Mouse (Mus musculus) c-Kit-positive CD71-positive TER-119-negative erythroid progenitor cells, embryonic 14.5 days (primary cell): ENCODE results near the gene Cetn4.

Source experiments
- DNase-seq: peaks from one replicate; pipeline ENCODE4 v3.0.0-alpha.2; 2013; ENCODE audit warnings: low read depth

Cetn4 gene

DNA sequence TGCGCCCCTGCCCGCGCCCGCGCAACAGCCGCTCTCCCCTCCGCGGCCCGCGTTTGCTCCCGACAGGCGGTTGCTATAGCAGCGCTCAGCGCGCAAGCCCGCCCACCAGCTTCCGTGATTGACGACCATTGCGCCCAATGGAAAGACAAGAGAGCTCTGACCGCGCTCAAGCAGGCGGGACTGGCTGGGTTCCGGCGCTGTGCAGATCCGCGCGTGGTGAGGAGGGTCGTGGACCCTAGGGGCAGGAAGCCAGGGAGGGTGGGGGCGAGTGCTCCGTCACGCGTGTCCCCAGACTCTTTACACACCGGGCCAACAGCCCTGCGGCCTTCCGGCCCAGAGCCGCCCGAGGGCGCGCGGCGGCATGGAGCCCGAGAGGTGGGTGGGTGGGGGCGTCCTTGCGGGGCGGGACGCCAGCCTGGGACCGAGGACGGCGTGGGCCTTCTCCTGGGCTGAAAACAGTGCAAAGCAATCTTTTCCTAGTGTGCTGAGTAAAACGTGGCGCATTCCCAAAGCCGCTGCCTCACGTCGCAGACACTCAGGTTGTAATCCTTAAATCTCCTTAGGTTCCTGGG is at the start of gene Cetn4, which contains the start of gene Bbs12:
Cetn4 (minus strand) TSS at position 339 of the 572 bp plus-strand sequence.
Bbs12 (plus strand) TSS at position 185 of the 572 bp plus-strand sequence.
- DNase-seq, result peak; percentile 89

DNA sequence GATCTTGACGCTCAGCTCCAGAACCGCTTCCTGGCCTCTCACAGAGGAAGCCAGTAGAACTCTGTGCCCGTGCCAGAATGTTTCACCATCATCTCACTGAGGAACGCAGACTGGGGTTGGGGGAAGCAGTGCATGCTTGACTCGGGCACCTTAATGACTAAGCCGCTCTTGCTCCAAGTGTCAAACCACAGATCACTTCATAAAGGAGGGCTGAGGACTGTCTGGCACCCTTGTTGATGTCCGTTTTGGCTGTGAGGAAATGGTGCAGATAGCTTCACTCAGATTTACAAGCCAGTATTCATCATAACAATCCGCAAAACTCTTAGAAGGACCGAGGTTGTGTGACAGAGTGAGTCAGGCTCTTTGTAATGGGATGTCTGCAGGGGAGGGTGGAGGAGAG is 48.2 kb upstream of the Cetn4 start:
- no peak for DNase-seq

GRCm38 (mm10) chr3:37354737-37355136 is 42.2 kb upstream of the Cetn4 start:
- no peak for DNase-seq

DNA sequence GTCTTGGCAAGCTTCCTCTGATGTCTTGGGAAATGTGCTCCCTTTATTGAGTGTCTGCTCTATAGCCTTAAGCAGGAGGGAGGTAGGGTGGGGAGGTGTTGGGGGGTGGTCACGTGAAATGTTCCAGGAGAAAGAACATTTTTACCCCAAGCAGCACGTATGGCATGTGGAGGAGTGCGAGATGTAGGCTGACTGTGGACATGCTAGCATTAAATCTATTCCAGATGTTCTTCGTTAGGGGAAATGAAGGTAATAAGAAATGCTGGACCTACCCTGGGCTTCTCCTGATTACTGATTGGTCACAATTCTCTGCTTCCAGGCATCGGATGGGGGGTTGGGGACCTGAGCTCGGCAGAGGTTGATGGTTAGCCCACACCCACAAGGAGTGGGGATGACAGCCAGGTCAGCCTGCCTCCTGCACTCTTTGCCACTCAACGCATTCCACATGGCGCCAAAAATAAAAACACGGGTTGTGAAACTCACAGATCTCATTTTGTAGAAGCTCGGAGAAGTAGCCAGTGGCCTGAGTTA is 41.5 kb upstream of the Cetn4 start:
- no peak for DNase-seq

- DNase-seq, result no peak
Observed at GRCm38 (mm10) chr3:37350386-37350785, 37.9 kb upstream of the Cetn4 start.

GRCm38 (mm10) chr3:37349166-37349548 is 36.6 kb upstream of the Cetn4 start:
- no peak for DNase-seq

DNA sequence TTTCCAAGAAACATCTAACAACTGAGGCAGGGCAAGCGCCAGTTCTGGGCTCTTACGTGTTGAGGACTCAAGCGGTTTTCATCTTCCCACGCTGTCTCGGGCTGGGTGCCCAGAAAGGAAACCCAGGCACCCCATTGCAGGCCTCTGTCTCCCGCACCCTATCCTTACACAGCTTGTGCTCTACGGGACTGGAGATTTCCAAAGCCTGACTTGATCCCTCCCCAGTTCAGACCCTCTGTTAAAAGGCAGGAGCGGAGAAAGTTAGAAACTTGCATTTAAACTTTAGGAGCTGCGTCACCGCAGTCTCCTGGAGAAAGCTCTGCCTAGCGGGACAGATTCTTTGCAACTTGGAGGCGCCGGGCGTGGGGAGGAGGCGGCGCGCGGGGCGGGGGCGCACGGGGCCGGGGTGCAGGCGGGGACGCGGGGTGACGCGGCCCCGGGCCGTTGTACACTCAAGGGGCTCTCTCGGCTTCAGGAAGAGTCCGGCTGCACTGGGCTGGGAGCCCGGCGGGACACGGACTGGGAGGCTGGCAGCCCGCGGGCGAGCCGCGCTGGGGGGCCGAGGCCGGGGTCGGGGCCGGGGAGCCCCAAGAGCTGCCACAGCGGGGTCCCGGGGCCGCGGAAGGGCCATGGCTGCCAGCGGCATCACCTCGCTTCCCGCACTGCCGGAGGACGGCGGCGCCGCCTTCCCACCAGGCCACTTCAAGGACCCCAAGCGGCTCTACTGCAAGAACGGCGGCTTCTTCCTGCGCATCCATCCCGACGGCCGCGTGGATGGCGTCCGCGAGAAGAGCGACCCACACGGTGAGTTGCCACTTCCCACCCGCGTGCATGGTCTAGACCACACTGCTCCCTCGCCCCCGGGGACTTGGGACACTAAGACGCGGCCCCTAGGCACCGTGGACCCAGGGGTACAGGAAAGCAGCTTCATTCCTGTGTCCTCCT is 36.0 kb upstream of the Cetn4 start, which contains the start of gene Fgf2:
Fgf2 (plus strand) TSS at position 126 of the 945 bp plus-strand sequence.
- no peak for DNase-seq

GRCm38 (mm10) chr3:37347671-37348070 is 35.2 kb upstream of the Cetn4 start:
- DNase-seq, result no peak

GRCm38 (mm10) chr3:37342811-37343210 is 30.3 kb upstream of the Cetn4 start:
- no peak for DNase-seq

GRCm38 (mm10) chr3:37341110-37341509 is 28.6 kb upstream of the Cetn4 start:
- DNase-seq, result no peak

DNA sequence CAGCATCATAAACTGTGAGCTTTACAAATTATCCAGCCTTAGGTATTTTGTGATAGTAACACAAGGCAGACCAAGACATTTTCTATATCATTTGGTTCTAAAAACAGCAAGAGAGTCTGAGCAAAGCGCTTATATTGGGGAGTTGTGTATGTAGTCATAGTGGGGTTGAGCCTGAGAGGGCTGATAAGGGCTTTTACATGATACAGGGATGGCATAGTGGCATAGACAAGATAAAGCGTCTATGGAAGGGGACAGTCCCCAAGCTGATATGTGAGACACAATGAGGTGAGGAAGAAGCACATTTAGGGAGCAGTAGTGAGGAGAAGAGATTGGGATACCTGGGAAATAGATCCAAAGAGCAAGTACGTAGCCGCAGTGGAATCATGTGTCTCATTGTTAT is 21.5 kb upstream of the Cetn4 start:
- DNase-seq, result no peak

GRCm38 (mm10) chr3:37331999-37332449 is 19.5 kb upstream of the Cetn4 start:
- DNase-seq, result no peak

DNA sequence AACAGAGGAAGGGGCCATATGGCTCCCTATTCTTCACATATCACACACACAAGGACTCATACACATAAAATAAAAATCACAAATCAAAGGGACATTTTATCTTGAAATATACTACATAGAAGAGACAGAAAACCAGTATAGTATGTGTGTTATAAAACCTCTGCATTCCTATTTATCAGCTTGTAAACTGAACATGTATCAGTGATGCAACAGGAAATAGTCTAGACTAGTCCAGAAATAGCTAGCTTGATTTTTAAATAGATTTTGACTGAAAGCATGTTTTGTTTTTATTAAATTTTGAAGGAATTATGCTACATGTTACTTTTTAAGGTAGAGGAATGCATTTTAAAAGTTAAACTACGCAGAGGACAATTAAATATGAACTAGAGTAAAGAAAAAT is 17.5 kb upstream of the Cetn4 start:
- no peak for DNase-seq

DNA sequence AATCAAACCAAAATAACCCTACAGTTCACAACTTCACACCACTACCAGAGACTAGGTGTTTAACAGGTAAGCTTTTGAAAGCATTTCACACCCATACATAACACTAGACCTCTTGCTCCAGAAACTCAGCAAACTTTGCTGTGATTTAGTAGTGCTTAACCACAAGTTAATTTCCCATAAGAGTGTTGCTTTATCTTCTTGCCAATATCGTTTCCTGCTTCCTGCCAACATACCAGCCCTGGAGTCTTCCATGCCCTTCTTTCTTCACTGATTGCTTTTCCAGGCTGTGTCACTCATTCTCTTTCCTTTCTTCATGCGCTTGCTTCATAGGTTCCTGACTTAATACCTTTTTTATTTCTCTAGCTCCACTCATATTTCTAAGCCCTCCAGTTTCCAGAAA is 16.0 kb upstream of the Cetn4 start:
- DNase-seq, result no peak

GRCm38 (mm10) chr3:37326627-37327026 is 14.1 kb upstream of the Cetn4 start:
- DNase-seq, result no peak

DNA sequence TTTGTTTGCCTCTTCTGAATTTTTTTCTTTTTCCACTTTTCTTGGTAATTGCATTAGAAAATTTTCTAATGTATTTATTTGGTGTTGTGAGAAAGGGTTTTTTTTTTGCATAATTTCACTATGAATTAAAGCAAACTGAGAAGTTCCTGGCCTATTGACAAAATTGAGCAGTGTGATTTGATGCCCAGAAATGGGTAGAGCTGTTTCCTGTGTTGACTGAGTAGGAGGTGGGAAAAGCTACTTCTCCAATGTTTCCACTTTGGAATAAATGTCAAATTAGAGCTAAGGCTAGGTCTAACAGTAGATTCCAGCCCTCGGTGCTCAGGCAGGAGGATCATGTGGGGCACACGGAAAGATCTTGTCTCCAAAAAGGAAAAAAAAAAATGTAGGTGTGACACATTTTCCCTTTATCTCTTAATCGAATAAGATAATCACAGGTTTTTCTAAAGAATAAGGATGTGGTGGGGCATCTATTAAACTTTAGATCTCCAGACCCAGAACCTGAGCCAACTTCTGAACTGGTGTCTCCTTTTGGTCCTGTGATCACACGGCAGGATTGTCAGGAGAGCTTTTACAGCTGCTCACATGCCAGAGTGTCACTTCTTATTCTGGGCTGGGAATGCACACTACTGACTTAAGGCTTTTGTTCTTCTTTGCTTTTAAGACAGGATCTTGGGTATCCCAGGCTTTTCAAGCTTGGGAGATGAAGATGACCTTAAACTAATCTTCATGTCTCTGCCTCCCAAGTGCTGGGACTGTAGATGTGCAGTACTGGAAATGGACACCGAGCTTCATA is 13.0 kb upstream of the Cetn4 start:
- DNase-seq, result no peak

DNA sequence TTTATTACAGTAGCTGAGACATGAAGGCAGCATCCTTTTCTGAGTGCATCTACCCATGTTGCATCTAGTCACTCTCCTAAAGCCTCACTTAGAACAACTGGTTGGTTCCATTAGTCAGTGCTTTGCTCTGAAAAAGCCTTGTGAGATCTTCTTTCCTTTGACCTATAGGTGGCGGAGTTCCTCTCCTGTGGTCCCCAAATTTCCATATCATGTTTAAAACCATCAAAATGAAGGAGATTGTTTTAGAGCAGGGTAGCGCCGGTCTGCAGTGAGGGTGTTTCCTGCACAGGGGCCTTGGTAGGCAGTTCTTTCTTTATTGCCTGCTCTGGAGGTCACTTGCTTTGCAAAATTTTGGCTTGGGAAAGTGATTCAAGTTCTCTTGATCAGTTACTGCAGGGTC is 11.8 kb upstream of the Cetn4 start:
- no peak for DNase-seq

GRCm38 (mm10) chr3:37316233-37316632 is 3.7 kb upstream of the Cetn4 start:
- no peak for DNase-seq

GRCm38 (mm10) chr3:37313371-37313770 is 863 bp upstream of the Cetn4 start:
- DNase-seq, result no peak

DNA sequence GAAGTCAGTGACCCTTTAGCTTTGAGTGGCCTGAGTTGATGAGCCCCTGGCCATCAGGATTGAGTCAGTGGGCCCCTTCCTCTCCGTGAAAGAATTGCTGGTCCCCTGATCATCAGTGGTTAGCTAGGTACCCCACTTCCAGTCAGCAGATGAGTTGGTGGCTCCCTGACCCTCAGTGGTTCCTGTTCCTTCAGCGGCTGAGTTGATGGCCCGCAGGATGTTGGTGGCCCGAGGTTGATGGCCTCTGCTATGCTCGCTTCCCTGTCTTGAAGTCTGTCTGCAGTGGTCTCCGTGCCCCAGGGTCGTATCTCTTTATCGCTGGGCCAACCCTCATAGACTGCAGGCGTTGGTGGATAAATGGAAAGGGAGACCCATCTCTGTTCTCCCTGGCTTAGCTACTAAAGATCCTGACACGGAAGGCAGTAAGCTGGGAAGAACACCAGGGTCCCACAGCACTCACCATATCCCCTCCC is 575 bp downstream of the Cetn4 start:
- no peak for DNase-seq

DNA sequence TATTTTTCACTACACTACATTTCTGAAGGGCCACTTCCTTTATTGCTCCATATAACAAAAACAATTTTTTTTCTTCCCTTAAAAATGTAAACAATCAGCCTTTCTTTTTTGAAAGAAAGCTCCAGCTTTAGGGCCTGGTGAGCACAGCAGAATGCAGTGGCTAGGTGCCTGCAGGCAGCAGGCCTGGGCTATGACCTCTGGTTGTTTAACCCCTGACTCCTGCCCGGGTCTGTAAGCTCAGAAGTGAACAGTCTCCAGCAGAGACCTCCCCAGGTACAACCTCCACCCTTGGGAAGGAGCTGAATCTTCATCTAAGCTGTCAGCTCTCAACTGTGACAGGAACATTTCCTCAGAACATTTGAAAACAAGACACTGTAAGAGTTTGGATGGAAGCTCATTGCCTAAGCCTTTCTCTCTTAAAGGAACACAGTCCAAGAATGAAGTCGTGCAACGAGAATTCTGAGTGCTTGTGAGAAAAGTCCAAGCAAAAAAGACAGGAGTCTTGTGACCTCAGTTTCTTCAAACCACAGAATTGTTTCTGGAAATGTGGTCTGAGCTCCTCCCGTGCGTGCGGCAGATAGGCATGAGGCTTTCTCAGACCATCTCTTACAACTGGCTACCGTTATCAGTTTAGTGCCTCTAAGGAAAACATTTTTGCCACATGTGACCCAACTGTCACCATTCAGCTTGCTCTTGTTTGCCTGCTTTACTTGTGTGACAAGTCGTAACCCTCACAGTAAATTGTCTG is 8.9 kb downstream of the Cetn4 start:
- peak; percentile 83 for DNase-seq
